Mouse (Mus musculus): ENCODE results near the gene Nynrin. TPM values are rescaled to one million over a fixed set of nuclear protein-coding genes. Genes with fewer than 3 reads are reported as not detected.

Nynrin gene
- 1 to 10 TPM in 1 of 2 experiments, under 1 TPM in 1; 0.22 to 1.5 TPM for polyA plus RNA-seq (2017; shearing (Covaris generic))

DNA sequence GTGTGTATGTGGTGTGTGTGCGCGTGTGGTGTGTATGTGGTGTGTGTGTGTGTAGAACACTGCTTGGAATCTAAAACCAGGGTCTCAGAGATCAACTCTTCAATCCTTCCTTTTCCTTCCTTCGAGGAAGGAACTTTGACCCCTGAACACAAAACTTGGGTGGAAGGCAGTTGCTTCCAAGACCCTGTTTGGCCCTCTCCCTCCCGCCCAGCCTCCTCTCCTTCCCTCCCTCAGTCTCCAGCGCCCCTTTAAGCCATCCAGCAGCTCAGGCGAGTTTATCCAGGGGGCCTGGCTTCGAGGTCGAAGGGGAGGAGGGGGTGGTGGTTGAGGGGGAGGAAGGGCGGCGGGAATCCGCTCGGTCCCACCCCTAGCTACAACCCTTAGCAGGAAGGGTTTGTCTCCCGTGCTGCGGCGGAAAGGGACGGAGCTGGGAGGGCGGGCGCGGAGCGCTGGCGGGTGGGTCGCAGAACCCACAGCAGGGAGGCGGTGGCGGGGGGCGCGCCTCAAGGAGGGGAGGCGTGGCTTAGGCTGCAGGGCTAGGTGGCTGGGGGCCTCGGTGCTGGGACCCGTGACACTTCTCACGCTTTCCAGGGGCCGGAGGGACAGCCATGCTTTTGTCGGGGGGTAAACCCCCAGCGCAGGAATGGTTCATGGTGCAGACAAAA is at the start of gene Nynrin:
Gene Nynrin (plus strand): TSS at position 390 of the 665 bp plus-strand sequence.

DNA sequence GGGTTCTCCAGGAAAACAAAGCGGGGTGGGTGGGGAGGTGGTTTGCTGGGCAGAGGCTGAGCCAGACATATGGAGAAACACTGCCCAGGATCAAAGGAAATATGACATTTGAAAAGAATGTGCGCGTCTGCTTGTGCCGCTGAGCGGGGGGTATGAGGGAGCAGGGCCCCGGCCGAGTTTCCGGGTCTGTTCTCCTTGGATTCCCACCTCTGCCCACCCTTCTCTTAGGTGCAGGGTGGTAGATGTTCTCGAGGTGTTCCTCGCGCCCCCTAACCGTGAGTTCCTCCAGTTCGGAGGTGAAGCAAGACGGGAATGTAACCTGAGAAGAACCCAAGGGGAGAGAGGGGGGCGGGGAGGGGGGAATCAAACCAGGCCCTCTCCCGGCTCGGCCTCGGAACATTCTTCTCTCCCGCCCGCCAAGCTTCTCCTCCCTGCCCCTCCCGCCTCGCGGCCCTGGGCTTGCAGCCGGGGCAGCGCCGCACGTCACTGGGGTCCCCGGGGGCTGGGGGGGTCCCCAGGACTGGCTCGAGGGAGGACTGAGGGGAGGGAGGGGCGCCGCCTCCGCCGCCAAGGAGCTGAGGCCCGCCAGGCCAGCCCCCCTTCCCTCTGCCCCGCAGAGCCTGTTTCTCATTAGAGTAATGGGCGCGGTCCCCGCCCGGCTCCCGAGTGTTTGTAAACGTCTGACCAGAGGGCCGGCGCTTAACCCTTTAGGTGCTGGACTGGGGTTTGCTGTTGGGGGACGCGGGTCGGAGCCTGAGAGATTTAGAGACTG is 30.6 kb upstream of the Nynrin start, which contains the start of gene Nfatc4:
Gene Nfatc4 (plus strand): TSS at position 154 of the 772 bp plus-strand sequence.

DNA sequence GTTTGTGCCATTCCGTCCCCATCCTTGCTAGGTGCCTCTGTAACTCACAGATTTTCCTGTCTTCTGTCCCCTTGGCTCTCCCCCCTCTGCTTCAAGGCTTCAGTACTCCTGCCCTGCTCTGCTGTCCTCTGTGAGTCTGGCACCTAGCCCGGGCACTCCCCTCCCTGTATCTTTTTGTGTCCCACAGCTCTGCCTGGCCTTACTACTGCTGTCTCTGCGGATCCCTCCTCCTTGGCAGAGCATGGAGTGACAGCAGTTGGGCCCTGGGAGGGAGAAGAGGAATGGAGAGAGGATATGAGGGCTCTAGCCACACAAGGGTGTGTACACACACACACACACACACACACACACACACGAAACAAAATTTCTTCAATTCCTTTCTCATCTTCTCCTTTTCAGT is 30.4 kb downstream of the Nynrin start, which contains the start of gene Cbln3:
Gene Cbln3 (minus strand): TSS at position 227 of the 400 bp plus-strand sequence.

DNA sequence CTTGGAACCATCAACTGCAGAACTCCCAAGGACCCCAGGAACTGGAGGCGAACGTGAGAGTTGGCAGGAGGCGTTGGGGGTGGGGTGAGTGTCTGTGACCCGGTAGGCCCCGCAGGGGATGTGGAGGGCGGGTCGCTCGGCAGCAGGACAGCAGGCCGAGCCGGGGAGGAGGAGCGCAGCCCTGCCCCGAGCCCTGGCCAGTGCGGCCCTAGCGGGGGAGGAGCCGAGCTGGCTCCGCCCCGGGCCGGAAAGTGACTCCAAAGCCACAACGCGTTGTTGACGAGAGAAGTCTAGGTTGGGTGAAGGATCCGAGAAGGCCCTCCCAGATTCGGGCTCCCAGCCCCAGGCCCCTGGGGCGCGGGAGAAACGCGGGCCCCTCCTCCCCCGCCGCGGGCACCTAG is 30.9 kb downstream of the Nynrin start, which contains the start of gene Khnyn:
Gene Khnyn (plus strand): TSS at position 235 of the 401 bp plus-strand sequence.

GRCm38 (mm10) chr14:55899701-55900413 is 46.0 kb downstream of the Nynrin start, which contains the start of gene Sdr39u1:
Gene Sdr39u1 (minus strand): TSS chr14:55900293.

Other genes starting within 250 kb of the Nynrin start
- gene Rec8, start 236.0 kb upstream of the Nynrin start, polyA plus RNA-seq (2017; shearing (Covaris generic)) = 10 to 100 TPM in 1 of 2 experiments, 1 to 10 TPM in 1; 2.7 to 16.9 TPM
- gene Ipo4, start 218.1 kb upstream of the Nynrin start, polyA plus RNA-seq (2017; shearing (Covaris generic)) = 10 to 100 TPM; 50.2 to 65.2 TPM
- 1 to 10 TPM; 1.4 to 3.0 TPM for gene Gm49378, start 216.1 kb upstream of the Nynrin start, polyA plus RNA-seq (2017; shearing (Covaris generic))
- gene Tm9sf1, start 210.2 kb upstream of the Nynrin start, polyA plus RNA-seq (2017; shearing (Covaris generic)) = 10 to 100 TPM; 73.1 to 82.7 TPM
- 1 to 10 TPM; 1.4 to 2.1 TPM for gene Tssk4, start 203.8 kb upstream of the Nynrin start, polyA plus RNA-seq (2017; shearing (Covaris generic))
- gene Mdp1, start 193.5 kb upstream of the Nynrin start, polyA plus RNA-seq (2017; shearing (Covaris generic)) = 100 to 1,000 TPM in 1 of 2 experiments, 10 to 100 TPM in 1; 97.3 to 101 TPM
- 10 to 100 TPM; 41.6 to 61.3 TPM for gene Gmpr2, start 182.1 kb upstream of the Nynrin start, polyA plus RNA-seq (2017; shearing (Covaris generic))
- gene Nedd8, start 181.9 kb upstream of the Nynrin start, polyA plus RNA-seq (2017; shearing (Covaris generic)) = 100 to 1,000 TPM; 358 to 380 TPM
- 10 to 100 TPM; 57.8 to 66.2 TPM for gene Tinf2, start 172.2 kb upstream of the Nynrin start, polyA plus RNA-seq (2017; shearing (Covaris generic))
- gene Tgm1, start 140.1 kb upstream of the Nynrin start, polyA plus RNA-seq (2017; shearing (Covaris generic)) = under 1 TPM; 0.14 to 0.76 TPM
- 10 to 100 TPM; 54.5 to 89.6 TPM for gene Rabggta, start 131.7 kb upstream of the Nynrin start, polyA plus RNA-seq (2017; shearing (Covaris generic))
- gene Dhrs1, start 108.3 kb upstream of the Nynrin start, polyA plus RNA-seq (2017; shearing (Covaris generic)) = 10 to 100 TPM; 21.9 to 45.9 TPM
- 10 to 100 TPM; 45.0 to 53.1 TPM for gene Nop9, start 108.3 kb upstream of the Nynrin start, polyA plus RNA-seq (2017; shearing (Covaris generic))
- gene Cideb, start 95.6 kb upstream of the Nynrin start, polyA plus RNA-seq (2017; shearing (Covaris generic)) = not detected
- 1 to 10 TPM in 1 of 2 experiments, under 1 TPM in 1; 0.35 to 1.1 TPM for gene Ltb4r2, start 92.6 kb upstream of the Nynrin start, polyA plus RNA-seq (2017; shearing (Covaris generic))
- 10 to 100 TPM in 1 of 2 experiments, 1 to 10 TPM in 1; 1.2 to 10.9 TPM for gene Ltb4r1, start 88.0 kb upstream of the Nynrin start, polyA plus RNA-seq (2017; shearing (Covaris generic))
- under 1 TPM; 0.04 to 0.45 TPM for gene Adcy4, start 69.9 kb upstream of the Nynrin start, polyA plus RNA-seq (2017; shearing (Covaris generic))
- gene Ripk3, start 65.1 kb upstream of the Nynrin start, polyA plus RNA-seq (2017; shearing (Covaris generic)) = 10 to 100 TPM; 62.4 to 75.6 TPM
- gene Nfatc4, start 30.9 kb upstream of the Nynrin start, polyA plus RNA-seq (2017; shearing (Covaris generic)) = 1 to 10 TPM in 1 of 2 experiments, not detected in 1; 1.6 TPM
- gene Cbln3, start 30.4 kb downstream of the Nynrin start, polyA plus RNA-seq (2017; shearing (Covaris generic)) = under 1 TPM; 0.33 to 0.48 TPM
- 10 to 100 TPM; 67.6 to 78.9 TPM for gene Khnyn, start 30.9 kb downstream of the Nynrin start, polyA plus RNA-seq (2017; shearing (Covaris generic))
- 10 to 100 TPM; 72.3 to 79.5 TPM for gene Sdr39u1, start 46.3 kb downstream of the Nynrin start, polyA plus RNA-seq (2017; shearing (Covaris generic))
- not detected for gene Cma1, start 90.7 kb downstream of the Nynrin start, polyA plus RNA-seq (2017; shearing (Covaris generic))
- gene Cma2, start 97.0 kb downstream of the Nynrin start, polyA plus RNA-seq (2017; shearing (Covaris generic)) = not detected
- gene Mcpt1, start 164.0 kb downstream of the Nynrin start, polyA plus RNA-seq (2017; shearing (Covaris generic)) = not detected
- under 1 TPM in 1 of 2 experiments, not detected in 1; 0.32 TPM for gene Mcpt9, start 176.5 kb downstream of the Nynrin start, polyA plus RNA-seq (2017; shearing (Covaris generic))
- not detected for gene Mcpt2, start 188.0 kb downstream of the Nynrin start, polyA plus RNA-seq (2017; shearing (Covaris generic))
- not detected for gene Mcpt4, start 208.3 kb downstream of the Nynrin start, polyA plus RNA-seq (2017; shearing (Covaris generic))
- gene Mcpt8, start 231.3 kb downstream of the Nynrin start, polyA plus RNA-seq (2017; shearing (Covaris generic)) = under 1 TPM; 0.19 to 0.58 TPM
- under 1 TPM in 1 of 2 experiments, not detected in 1; 0.54 TPM for gene Ctsg, start 248.6 kb downstream of the Nynrin start, polyA plus RNA-seq (2017; shearing (Covaris generic))